Mouse (Mus musculus): ENCODE results near the gene 4933417A18Rik.

DNA sequence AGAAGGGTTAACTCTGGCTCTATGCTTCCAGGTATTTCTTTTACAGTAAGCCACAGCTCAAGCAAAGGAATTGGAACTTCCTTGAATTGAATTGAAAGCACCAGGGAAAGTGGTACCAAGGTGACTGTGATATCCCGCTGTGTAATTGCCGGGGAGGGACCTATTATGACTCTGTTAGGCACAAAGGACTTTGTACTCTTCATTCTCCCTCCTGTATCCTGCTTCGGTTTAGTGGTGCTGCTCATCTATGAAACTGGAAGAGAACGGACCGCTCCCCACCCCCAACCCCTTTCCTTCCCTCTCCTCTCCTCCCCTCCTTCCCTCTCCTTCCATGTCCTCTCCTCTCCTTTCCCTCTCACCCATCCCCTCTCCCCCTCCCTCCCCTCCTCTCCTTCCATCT lies 40.7 kb downstream of the 4933417A18Rik start:
- TF ChIP-seq CTCF (IDR thresholded peaks at IDR 0.05; ENCODE audit: low read depth, low read length): no peak
- TF ChIP-seq GATA2 (IDR thresholded peaks at IDR 0.05; ENCODE audit: borderline replicate concordance, low read depth, low read length): no peak
- TF ChIP-seq POLR2AphosphoS5 (IDR thresholded peaks at IDR 0.05; ENCODE audit: insufficient replicate concordance, low read depth, low read length): no peak
- no peak for TF ChIP-seq GATA1 (IDR thresholded peaks at IDR 0.05; ENCODE audit: borderline replicate concordance, low read length)
- TF ChIP-seq TAL1 (conservative IDR thresholded peaks at IDR 0.05; ENCODE audit: low read depth, low read length): no peak

All from G1E (cell line).